Mouse (Mus musculus): ENCODE measurements at regions not wholly inside any gene's neighbourhood (a gene's known extent, or its start where the extent isn't known, plus 50 kb on each side); places are given as distances from the start of the nearest gene placed in this dataset.

DNA sequence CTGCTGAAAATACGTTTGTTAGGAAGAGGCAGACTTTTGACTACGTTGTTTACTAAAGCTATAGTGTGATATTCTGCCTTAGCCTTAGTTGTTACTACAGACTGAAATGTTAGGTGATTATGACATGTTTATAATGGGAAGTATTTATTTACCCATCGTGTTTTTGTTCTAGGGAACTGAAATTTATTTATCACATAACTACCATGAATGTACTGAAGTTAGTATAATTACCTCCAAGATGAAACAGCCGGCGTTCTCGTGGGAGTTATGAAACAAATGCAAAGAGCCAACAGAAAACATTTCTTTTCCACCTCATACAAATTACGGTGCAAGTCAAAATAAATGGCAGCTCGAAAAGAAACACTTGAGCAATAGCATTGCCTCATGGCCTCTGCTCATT lies 155.8 kb upstream of the Dynlrb2 start:
- Histone ChIP-seq H3K9me3 (replicated peaks) (no peaks in the 10 kb centered on the region), H3K4me3 (replicated peaks) (no peak overlapping the region), H3K4me2 (no peak overlapping the region), H3K9ac (no peak overlapping the region), H3K27me3 (no peaks in the 10 kb centered on the region), H3K27ac (replicated peaks) (no peak overlapping the region), H3K4me1 (replicated peaks) (no peaks in the 10 kb centered on the region), H3K36me3 (replicated peaks) (no peaks in the 10 kb centered on the region)
- no peak for ATAC-seq (ENCODE audit: insufficient read depth)
- WGBS (ENCODE audit: insufficient replicate concordance) = 61% methylated on average over 8 of the region's 8 CpGs

DNA sequence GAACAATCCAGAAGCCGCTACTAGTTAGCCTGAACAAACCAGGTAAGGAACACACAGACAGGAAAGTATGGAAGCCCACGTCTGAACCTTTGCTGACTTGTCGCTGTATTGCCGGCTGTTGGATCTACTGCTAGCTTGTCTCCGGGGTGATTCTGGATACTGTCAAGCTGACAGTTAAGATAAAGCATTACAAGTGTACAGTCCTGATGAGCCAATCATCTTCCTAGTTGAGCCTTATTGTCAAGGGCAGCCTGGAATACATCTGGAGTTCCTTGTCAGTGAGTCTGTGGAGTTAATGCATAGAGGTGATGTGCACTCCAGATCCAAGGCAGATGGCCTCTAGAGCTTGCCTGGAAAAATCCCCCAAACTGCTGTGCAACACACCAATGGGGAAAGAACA lies 157.8 kb upstream of the Dynlrb2 start:
- Histone ChIP-seq H3K36me3 (replicated peaks) (no peaks in the 10 kb centered on the region), H3K4me1 (replicated peaks) (no peaks in the 10 kb centered on the region), H3K9me3 (replicated peaks) (no peaks in the 10 kb centered on the region), H3K9ac (no peak overlapping the region), H3K4me3 (replicated peaks) (no peak overlapping the region), H3K27me3 (no peaks in the 10 kb centered on the region), H3K4me2 (no peak overlapping the region), H3K27ac (replicated peaks) (no peak overlapping the region)
- ATAC-seq (ENCODE audit: insufficient read depth) = no peak
- WGBS (ENCODE audit: insufficient replicate concordance) = 71% methylated on average over 5 of the region's 5 CpGs

DNA sequence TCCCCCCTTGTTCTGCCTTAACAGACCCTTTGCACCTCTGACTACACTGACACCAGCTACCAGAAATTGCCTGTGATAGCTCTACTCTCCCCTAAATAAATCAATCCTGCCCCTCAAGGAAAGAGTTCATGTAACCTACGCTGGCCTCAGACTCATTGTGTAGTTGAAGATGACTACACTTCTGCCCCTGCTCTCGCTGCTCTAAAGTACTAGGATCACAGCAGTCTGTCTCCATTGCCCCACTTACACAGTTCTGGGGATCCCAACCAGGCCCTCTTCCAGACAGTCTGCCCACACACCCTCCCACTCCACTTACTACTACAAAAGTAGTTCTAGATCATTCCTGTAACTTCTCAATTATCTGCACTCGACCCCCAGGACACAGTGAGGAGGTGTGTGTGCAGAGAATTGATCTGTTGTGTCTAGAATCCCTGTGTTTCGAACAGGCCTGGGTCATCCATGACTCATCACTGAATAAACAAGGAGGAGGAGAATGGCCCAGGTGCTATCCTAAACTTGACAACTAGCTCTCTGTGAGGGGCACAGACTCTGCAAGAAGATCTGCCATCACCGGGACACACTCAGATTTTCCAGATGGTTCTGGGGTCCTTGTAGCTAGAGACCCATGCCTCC lies 160.1 kb upstream of the Dynlrb2 start:
- no peaks in the 10 kb centered on the region for H3K27me3 ChIP-seq
- ATAC-seq (ENCODE audit: insufficient read depth) = no peak
- no peaks in the 10 kb centered on the region for H3K4me1 ChIP-seq (replicated peaks)
- H3K4me3 ChIP-seq (replicated peaks) = no peak overlapping the region
- H3K9me3 ChIP-seq (replicated peaks) = no peaks in the 10 kb centered on the region
- H3K27ac ChIP-seq (replicated peaks) = no peak overlapping the region
- no peak overlapping the region for H3K9ac ChIP-seq
- H3K36me3 ChIP-seq (replicated peaks) = no peaks in the 10 kb centered on the region
- no peak overlapping the region for H3K4me2 ChIP-seq
- 53% methylated on average over 5 of the region's 5 CpGs for WGBS (ENCODE audit: insufficient replicate concordance)

DNA sequence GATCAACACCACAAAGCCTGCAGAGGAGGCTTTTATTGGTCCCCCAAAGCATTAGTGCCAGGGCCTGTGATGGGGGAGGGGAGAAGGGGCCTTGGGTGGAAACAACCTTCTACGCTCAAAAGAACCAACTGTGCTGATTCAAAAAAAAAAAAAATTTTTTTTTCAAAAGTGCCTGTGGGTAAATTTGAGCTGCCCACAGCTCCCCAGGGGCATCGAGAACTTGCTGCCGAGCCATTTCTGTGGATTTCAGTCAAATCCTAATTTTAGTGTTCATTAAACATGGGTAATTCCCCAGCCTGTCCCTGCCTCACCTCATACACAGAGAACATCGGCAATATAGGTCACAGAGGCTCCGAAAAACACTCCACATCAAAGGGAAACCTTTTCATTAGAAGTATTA lies 161.2 kb upstream of the Dynlrb2 start:
- no peaks in the 10 kb centered on the region for H3K9me3 ChIP-seq (replicated peaks)
- H3K4me1 ChIP-seq (replicated peaks) = no peaks in the 10 kb centered on the region
- H3K36me3 ChIP-seq (replicated peaks) = no peaks in the 10 kb centered on the region
- no peak overlapping the region for H3K9ac ChIP-seq
- 71% methylated on average over 5 of the region's 5 CpGs for WGBS (ENCODE audit: insufficient replicate concordance)
- ATAC-seq (ENCODE audit: insufficient read depth) = no peak
- H3K4me3 ChIP-seq (replicated peaks) = no peak overlapping the region
- no peak overlapping the region for H3K4me2 ChIP-seq
- H3K27me3 ChIP-seq = no peaks in the 10 kb centered on the region
- H3K27ac ChIP-seq (replicated peaks) = no peak overlapping the region

DNA sequence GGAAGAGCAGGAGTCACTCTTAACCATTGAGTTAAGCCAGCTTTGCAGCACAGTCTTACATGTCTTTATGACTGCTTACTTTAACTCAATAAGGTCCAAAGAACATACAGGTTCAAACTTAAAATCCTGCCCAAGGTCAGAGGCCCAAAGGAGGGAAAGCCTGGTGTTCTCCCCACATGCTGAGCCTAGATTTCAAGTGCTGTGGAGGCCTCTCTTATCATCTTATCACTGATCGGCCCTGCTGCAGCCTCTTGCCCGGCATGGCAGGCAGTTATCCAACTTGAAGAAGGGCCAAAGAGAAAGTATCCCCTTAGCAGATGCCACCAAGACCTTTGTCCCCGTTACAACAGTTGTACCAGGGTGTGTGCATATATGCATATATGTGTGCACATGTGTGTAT lies 170.0 kb upstream of the Dynlrb2 start:
- Histone ChIP-seq H3K4me1 (replicated peaks) (no peaks in the 10 kb centered on the region), H3K9me3 (replicated peaks) (no peaks in the 10 kb centered on the region), H3K4me2 (no peak overlapping the region), H3K9ac (no peak overlapping the region), H3K27ac (replicated peaks) (no peak overlapping the region), H3K4me3 (replicated peaks) (no peak overlapping the region), H3K27me3 (no peaks in the 10 kb centered on the region), H3K36me3 (replicated peaks) (no peaks in the 10 kb centered on the region)
- no peak for ATAC-seq (ENCODE audit: insufficient read depth)
- 30% methylated on average over 3 of the region's 3 CpGs for WGBS (ENCODE audit: insufficient replicate concordance)

DNA sequence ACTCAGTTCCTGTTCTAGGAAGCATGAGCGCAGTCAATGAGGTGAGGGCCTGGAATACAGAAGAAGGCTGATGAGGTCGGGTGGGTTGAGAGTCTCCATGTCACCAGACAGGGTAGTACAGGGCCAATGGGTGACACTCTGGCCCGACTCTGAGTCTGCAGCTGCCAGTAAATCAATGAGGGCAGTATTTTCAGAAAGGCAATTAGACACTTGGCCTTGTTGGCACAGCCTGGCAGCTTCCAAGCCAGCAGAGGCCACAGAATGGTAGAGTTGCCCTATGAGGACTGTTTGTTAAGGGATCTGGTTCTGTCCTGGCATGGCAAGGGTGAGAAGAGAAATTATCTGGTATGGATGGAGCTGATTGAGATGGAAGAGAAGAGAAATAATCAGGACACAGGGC lies 170.7 kb upstream of the Dynlrb2 start:
- Histone ChIP-seq H3K9me3 (replicated peaks) (no peaks in the 10 kb centered on the region), H3K9ac (no peak overlapping the region), H3K4me2 (no peak overlapping the region), H3K27ac (replicated peaks) (no peak overlapping the region), H3K36me3 (replicated peaks) (no peaks in the 10 kb centered on the region), H3K4me1 (replicated peaks) (no peaks in the 10 kb centered on the region), H3K27me3 (no peaks in the 10 kb centered on the region), H3K4me3 (replicated peaks) (no peak overlapping the region)
- WGBS (ENCODE audit: insufficient replicate concordance) = 48% methylated on average over 3 of the region's 3 CpGs
- no peak for ATAC-seq (ENCODE audit: insufficient read depth)

DNA sequence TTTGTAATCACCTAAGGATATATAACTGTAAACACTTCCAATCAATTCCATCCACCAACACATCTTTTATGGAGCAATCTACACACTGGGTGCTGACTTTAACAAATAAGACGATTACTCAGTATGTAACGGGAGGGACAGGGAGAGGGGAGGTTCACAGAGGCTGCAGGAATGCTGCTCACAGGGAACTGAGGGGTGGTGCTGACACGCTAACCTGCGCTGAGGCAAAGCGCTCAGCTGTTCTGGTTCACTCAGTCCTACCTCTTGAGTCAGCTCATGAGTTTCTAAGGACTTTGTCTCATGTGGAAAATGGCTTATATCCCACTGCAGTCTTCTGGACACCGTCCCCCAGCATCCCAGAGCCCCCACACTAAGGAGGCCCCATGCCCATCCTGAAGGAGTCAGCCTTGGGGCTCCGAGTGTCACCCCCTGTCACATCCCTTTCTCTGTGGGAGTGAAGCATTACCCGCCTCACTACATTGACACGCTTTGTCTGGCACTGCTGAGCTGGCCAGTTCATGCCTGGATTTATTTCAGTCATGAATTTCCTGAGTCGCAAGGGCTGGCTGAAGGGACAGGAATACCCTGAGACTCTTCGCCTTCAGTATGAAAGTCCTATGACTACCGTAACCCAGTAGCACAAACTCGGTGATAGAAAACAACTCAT lies 184.6 kb upstream of the Dynlrb2 start:
- H3K4me2 ChIP-seq = no peak overlapping the region
- no peak overlapping the region for H3K27ac ChIP-seq (replicated peaks)
- no peaks in the 10 kb centered on the region for H3K9me3 ChIP-seq (replicated peaks)
- H3K36me3 ChIP-seq (replicated peaks) = no peaks in the 10 kb centered on the region
- no peak overlapping the region for H3K4me3 ChIP-seq (replicated peaks)
- ATAC-seq (ENCODE audit: insufficient read depth) = no peak
- no peaks in the 10 kb centered on the region for H3K27me3 ChIP-seq
- 68% methylated on average over 13 of the region's 13 CpGs for WGBS (ENCODE audit: insufficient replicate concordance)
- H3K9ac ChIP-seq = no peak overlapping the region
- H3K4me1 ChIP-seq (replicated peaks) = no peaks in the 10 kb centered on the region

DNA sequence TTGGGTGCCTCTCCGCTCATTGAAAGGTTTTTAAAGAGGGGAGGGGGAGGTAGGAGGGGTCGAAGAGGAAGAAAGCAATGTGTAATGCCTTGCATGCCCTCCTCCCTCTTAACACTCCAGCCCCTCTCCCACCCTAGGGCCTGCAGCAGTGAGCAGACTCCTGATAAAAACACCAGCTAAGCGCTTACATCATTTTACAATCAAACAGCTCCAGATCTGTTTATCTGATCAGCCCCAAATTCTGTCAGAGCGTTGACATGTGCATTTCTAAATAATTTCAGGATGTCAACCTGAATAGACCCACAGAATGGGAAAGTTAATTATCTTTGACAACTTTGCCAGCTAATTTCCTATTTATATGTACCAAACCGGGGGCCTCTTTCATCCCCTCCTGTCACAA lies 189.4 kb upstream of the Dynlrb2 start:
- WGBS (ENCODE audit: insufficient replicate concordance) = 34% methylated on average over 5 of the region's 5 CpGs
- no peak overlapping the region for H3K4me3 ChIP-seq (replicated peaks)
- H3K9me3 ChIP-seq (replicated peaks) = no peaks in the 10 kb centered on the region
- H3K4me2 ChIP-seq = no peak overlapping the region
- no peak overlapping the region for H3K9ac ChIP-seq
- no peaks in the 10 kb centered on the region for H3K4me1 ChIP-seq (replicated peaks)
- no peak for ATAC-seq (ENCODE audit: insufficient read depth)
- H3K27me3 ChIP-seq = no peaks in the 10 kb centered on the region
- H3K27ac ChIP-seq (replicated peaks) = no peak overlapping the region
- no peaks in the 10 kb centered on the region for H3K36me3 ChIP-seq (replicated peaks)

DNA sequence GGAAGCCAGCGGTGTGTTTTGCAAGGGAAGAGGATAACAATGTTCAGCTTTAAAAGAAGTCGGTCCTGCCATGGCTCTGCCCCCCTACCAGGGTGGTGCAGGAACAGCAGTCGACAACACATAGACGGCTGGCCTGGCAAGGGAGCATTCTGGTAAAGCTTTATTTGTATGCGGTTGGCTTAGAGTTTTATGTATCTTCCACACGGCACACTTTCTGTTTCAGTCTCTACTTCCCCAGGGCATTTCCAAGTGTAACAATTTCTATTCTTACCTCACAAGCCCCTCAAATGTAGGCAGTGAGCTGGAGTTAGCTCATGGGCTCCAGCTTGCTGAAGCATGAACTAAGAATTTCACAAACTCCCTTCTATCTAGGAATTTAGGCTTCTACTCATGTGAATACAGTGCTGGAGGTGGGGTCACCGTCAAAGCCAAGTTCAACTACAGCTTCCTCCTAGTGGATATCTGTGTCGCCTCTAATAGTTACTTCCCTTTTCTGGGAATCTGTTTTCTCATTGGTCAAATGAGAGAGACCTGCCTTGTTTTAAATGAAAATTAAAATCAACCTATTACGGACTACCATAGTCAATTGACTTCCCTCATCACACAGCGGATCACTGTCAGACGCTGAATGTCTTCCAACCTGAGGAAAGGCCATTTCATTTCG lies 190.2 kb upstream of the Dynlrb2 start:
- Histone ChIP-seq H3K9me3 (replicated peaks) (no peaks in the 10 kb centered on the region), H3K36me3 (replicated peaks) (no peaks in the 10 kb centered on the region), H3K4me1 (replicated peaks) (no peaks in the 10 kb centered on the region), H3K9ac (no peak overlapping the region), H3K27me3 (no peaks in the 10 kb centered on the region), H3K27ac (replicated peaks) (no peak overlapping the region), H3K4me2 (no peak overlapping the region), H3K4me3 (replicated peaks) (no peak overlapping the region)
- ATAC-seq (ENCODE audit: insufficient read depth) = no peak
- WGBS (ENCODE audit: insufficient replicate concordance) = 64% methylated on average over 12 of the region's 12 CpGs

DNA sequence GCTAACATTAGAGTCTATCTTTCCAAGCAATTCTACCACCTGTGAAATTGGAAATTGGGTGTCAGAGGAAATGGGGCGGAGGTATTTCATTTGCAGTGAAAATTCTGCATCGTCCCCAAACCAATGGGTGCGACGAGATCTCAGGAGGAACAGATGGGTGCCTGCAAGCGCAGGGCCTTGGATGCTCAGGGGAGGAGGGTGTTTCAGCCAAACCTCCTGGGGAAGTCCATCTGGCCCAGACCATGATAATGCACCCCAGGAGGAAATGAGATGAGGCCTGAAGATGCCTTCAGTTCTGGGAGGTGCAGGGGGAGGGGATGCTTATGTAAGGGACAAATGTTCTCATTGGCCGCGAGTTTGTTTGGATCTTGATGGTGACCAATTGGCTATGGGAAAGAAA lies 205.9 kb upstream of the Dynlrb2 start:
- no peak overlapping the region for H3K9ac ChIP-seq
- H3K4me1 ChIP-seq (replicated peaks) = no peaks in the 10 kb centered on the region
- no peaks in the 10 kb centered on the region for H3K9me3 ChIP-seq (replicated peaks)
- H3K27ac ChIP-seq (replicated peaks) = no peak overlapping the region
- no peak overlapping the region for H3K4me3 ChIP-seq (replicated peaks)
- H3K27me3 ChIP-seq = no peaks in the 10 kb centered on the region
- 73% methylated on average over 7 of the region's 7 CpGs for WGBS (ENCODE audit: insufficient replicate concordance)
- H3K4me2 ChIP-seq = no peak overlapping the region
- H3K36me3 ChIP-seq (replicated peaks) = no peaks in the 10 kb centered on the region
- no peak for ATAC-seq (ENCODE audit: insufficient read depth)

DNA sequence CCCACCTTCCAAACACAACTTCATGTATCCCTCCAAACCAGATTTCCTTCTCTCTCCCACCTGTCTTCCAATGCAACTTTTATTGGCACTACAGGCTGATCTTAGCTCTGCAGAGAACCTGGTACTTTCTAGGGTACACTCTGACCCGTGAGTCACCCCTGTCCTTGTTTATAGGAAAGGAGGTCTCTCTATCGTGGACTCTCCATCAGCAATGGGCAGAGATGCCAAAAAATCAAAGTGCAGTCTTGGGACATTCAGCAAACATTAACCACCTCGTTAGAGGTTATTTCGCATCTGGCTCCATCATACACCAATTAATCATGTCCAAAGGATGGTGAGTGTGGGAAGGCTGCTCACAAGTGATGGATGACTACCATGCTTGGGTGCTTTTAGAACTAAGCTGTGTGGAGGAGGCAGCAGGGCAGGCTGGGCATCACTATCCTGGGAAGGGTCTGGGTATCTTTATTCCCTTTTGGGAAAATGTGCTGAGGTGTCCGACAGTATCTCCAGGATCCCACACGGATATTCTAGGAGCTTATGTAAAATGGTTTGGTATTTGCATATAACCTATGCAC lies 214.0 kb upstream of the Dynlrb2 start:
- no peak overlapping the region for H3K4me2 ChIP-seq
- no peak for ATAC-seq (ENCODE audit: insufficient read depth)

More for the DNA sequence above, 214.0 kb upstream of the Dynlrb2 start:
- Histone ChIP-seq H3K36me3 (replicated peaks) (no peaks in the 10 kb centered on the region), H3K27ac (replicated peaks) (no peak overlapping the region), H3K9me3 (replicated peaks) (no peaks in the 10 kb centered on the region), H3K4me1 (replicated peaks) (no peaks in the 10 kb centered on the region), H3K9ac (no peak overlapping the region), H3K27me3 (no peaks in the 10 kb centered on the region), H3K4me3 (replicated peaks) (no peak overlapping the region)
- 54% methylated on average over 6 of the region's 6 CpGs for WGBS (ENCODE audit: insufficient replicate concordance)

Data from liver, embryonic 15.5 days (tissue).